Mouse (Mus musculus): ENCODE results near the gene Dnajc21. TPM values are rescaled to one million over a fixed set of nuclear protein-coding genes. Genes with fewer than 3 reads are reported as not detected.

Gene Dnajc21
- polyA plus RNA-seq, 1 experiment from 2014 or later = 9.9 TPM

GRCm38 (mm10) chr15:10447102-10447501 lies 23.2 kb downstream of the Dnajc21 start:
- Histone ChIP-seq H3K9ac (replicated peaks; ENCODE audit: low read depth, low read length) (no peak overlapping the region), H3K27me3 (replicated peaks; ENCODE audit: control insufficient read depth, insufficient read depth, low read length) (no peaks in the 10 kb centered on the region), H3K36me3 (ENCODE audit: control insufficient read depth, insufficient read depth) (peaks cover 10% of the 10 kb centered on the region), H3K27ac (ENCODE audit: low read length) (no peak overlapping the region), H3K4me3 (replicated peaks; ENCODE audit: low read length) (no peak overlapping the region), H3K4me1 (replicated peaks; ENCODE audit: control insufficient read depth, insufficient read depth, low read length) (no peaks in the 10 kb centered on the region), H3K4me2 (ENCODE audit: low read length) (no peak overlapping the region), H3K9me3 (ENCODE audit: control insufficient read depth, low read length) (no peaks in the 10 kb centered on the region)
- WGBS = 93% methylated on average over 3 of the region's 3 CpGs
- no peak for ATAC-seq

- 34% methylated on average over 1 of the region's 1 CpGs for WGBS
- H3K27me3 ChIP-seq (replicated peaks; ENCODE audit: control insufficient read depth, insufficient read depth, low read length) = no peaks in the 10 kb centered on the region
- H3K9ac ChIP-seq (replicated peaks; ENCODE audit: low read depth, low read length) = no peak overlapping the region
- H3K4me2 ChIP-seq (ENCODE audit: low read length) = no peak overlapping the region
- no peak overlapping the region for H3K27ac ChIP-seq (ENCODE audit: low read length)
- no peak for ATAC-seq
- H3K4me1 ChIP-seq (replicated peaks; ENCODE audit: control insufficient read depth, insufficient read depth, low read length) = no peaks in the 10 kb centered on the region
- no peaks in the 10 kb centered on the region for H3K9me3 ChIP-seq (ENCODE audit: control insufficient read depth, low read length)
- H3K4me3 ChIP-seq (replicated peaks; ENCODE audit: low read length) = no peak overlapping the region
- peaks cover 6% of the 10 kb centered on the region for H3K36me3 ChIP-seq (ENCODE audit: control insufficient read depth, insufficient read depth)
Observed at GRCm38 (mm10) chr15:10442275-10442674, 28.0 kb downstream of the Dnajc21 start.

- 91% methylated on average over 9 of the region's 9 CpGs for WGBS
- no peak overlapping the region for H3K4me2 ChIP-seq (ENCODE audit: low read length)
- H3K4me1 ChIP-seq (replicated peaks; ENCODE audit: control insufficient read depth, insufficient read depth, low read length) = no peaks in the 10 kb centered on the region
- H3K27me3 ChIP-seq (replicated peaks; ENCODE audit: control insufficient read depth, insufficient read depth, low read length) = no peaks in the 10 kb centered on the region
- H3K36me3 ChIP-seq (ENCODE audit: control insufficient read depth, insufficient read depth) = peaks cover 2% of the 10 kb centered on the region; the same call in 1 of the 2 replicates
- H3K27ac ChIP-seq (ENCODE audit: low read length) = no peak overlapping the region
- H3K9ac ChIP-seq (replicated peaks; ENCODE audit: low read depth, low read length) = no peak overlapping the region
- H3K4me3 ChIP-seq (replicated peaks; ENCODE audit: low read length) = no peak overlapping the region
- H3K9me3 ChIP-seq (ENCODE audit: control insufficient read depth, low read length) = no peaks in the 10 kb centered on the region
- ATAC-seq = no peak
Observed at GRCm38 (mm10) chr15:10441493-10441892, 28.8 kb downstream of the Dnajc21 start.

- no peaks in the 10 kb centered on the region; the same call in 1 of the 2 replicates for H3K9me3 ChIP-seq (ENCODE audit: control insufficient read depth, low read length)
- H3K27me3 ChIP-seq (replicated peaks; ENCODE audit: control insufficient read depth, insufficient read depth, low read length) = no peaks in the 10 kb centered on the region
- H3K27ac ChIP-seq (ENCODE audit: low read length) = no peak overlapping the region
- H3K36me3 ChIP-seq (ENCODE audit: control insufficient read depth, insufficient read depth) = 0 out of 2 replicates have a peak, but pooled peaks cover under 1% of the 10 kb centered on the region
- H3K4me2 ChIP-seq (ENCODE audit: low read length) = no peak overlapping the region
- ATAC-seq = no peak
- 76% methylated on average over 6 of the region's 6 CpGs for WGBS
- H3K9ac ChIP-seq (replicated peaks; ENCODE audit: low read depth, low read length) = no peak overlapping the region
- no peaks in the 10 kb centered on the region for H3K4me1 ChIP-seq (replicated peaks; ENCODE audit: control insufficient read depth, insufficient read depth, low read length)
- no peak overlapping the region for H3K4me3 ChIP-seq (replicated peaks; ENCODE audit: low read length)
Observed at GRCm38 (mm10) chr15:10439963-10440362, 30.4 kb downstream of the Dnajc21 start.

GRCm38 (mm10) chr15:10436893-10437292 lies 33.4 kb downstream of the Dnajc21 start:
- H3K9me3 ChIP-seq (ENCODE audit: control insufficient read depth, low read length) = no peaks in the 10 kb centered on the region; the same call in 1 of the 2 replicates
- H3K9ac ChIP-seq (replicated peaks; ENCODE audit: low read depth, low read length) = no peak overlapping the region
- no peaks in the 10 kb centered on the region for H3K36me3 ChIP-seq (ENCODE audit: control insufficient read depth, insufficient read depth)
- H3K27ac ChIP-seq (ENCODE audit: low read length) = no peak overlapping the region
- no peak overlapping the region for H3K4me2 ChIP-seq (ENCODE audit: low read length)
- no peak overlapping the region for H3K4me3 ChIP-seq (replicated peaks; ENCODE audit: low read length)
- ATAC-seq = no peak
- WGBS = 67% methylated on average over 1 of the region's 1 CpGs
- no peaks in the 10 kb centered on the region for H3K4me1 ChIP-seq (replicated peaks; ENCODE audit: control insufficient read depth, insufficient read depth, low read length)
- no peaks in the 10 kb centered on the region for H3K27me3 ChIP-seq (replicated peaks; ENCODE audit: control insufficient read depth, insufficient read depth, low read length)

- Histone ChIP-seq H3K4me2 (ENCODE audit: low read length) (no peak overlapping the region), H3K27me3 (replicated peaks; ENCODE audit: control insufficient read depth, insufficient read depth, low read length) (no peaks in the 10 kb centered on the region), H3K9me3 (ENCODE audit: control insufficient read depth, low read length) (no peaks in the 10 kb centered on the region), H3K9ac (replicated peaks; ENCODE audit: low read depth, low read length) (no peak overlapping the region), H3K36me3 (ENCODE audit: control insufficient read depth, insufficient read depth) (no peaks in the 10 kb centered on the region), H3K27ac (ENCODE audit: low read length) (no peak overlapping the region), H3K4me3 (replicated peaks; ENCODE audit: low read length) (no peak overlapping the region), H3K4me1 (replicated peaks; ENCODE audit: control insufficient read depth, insufficient read depth, low read length) (peaks cover 4% of the 10 kb centered on the region; the same call in 1 of the 2 replicates)
- WGBS = 94% methylated on average over 13 of the region's 13 CpGs
- no peak for ATAC-seq
Observed at GRCm38 (mm10) chr15:10426545-10427266, 43.6 kb downstream of the Dnajc21 start.

- Histone ChIP-seq H3K4me3 (replicated peaks; ENCODE audit: low read length) (no peak overlapping the region), H3K27ac (ENCODE audit: low read length) (no peak overlapping the region), H3K9me3 (ENCODE audit: control insufficient read depth, low read length) (no peaks in the 10 kb centered on the region), H3K4me2 (ENCODE audit: low read length) (no peak overlapping the region), H3K9ac (replicated peaks; ENCODE audit: low read depth, low read length) (no peak overlapping the region), H3K4me1 (replicated peaks; ENCODE audit: control insufficient read depth, insufficient read depth, low read length) (peaks cover 9% of the 10 kb centered on the region), H3K36me3 (ENCODE audit: control insufficient read depth, insufficient read depth) (no peaks in the 10 kb centered on the region), H3K27me3 (replicated peaks; ENCODE audit: control insufficient read depth, insufficient read depth, low read length) (no peaks in the 10 kb centered on the region)
- ATAC-seq = no peak
- WGBS = 96% methylated on average over 6 of the region's 6 CpGs
Observed at GRCm38 (mm10) chr15:10426124-10426523, 44.2 kb downstream of the Dnajc21 start.

- no peak overlapping the region for H3K27ac ChIP-seq (ENCODE audit: low read length)
- H3K4me1 ChIP-seq (replicated peaks; ENCODE audit: control insufficient read depth, insufficient read depth, low read length) = peaks cover 14% of the 10 kb centered on the region
- no peak overlapping the region for H3K9ac ChIP-seq (replicated peaks; ENCODE audit: low read depth, low read length)
- H3K4me2 ChIP-seq (ENCODE audit: low read length) = no peak overlapping the region
- H3K36me3 ChIP-seq (ENCODE audit: control insufficient read depth, insufficient read depth) = no peaks in the 10 kb centered on the region
- no peaks in the 10 kb centered on the region for H3K9me3 ChIP-seq (ENCODE audit: control insufficient read depth, low read length)
- H3K4me3 ChIP-seq (replicated peaks; ENCODE audit: low read length) = no peak overlapping the region
- 9% methylated on average over 1 of the region's 1 CpGs for WGBS
- peak; percentile 57 for ATAC-seq
- no peaks in the 10 kb centered on the region for H3K27me3 ChIP-seq (replicated peaks; ENCODE audit: control insufficient read depth, insufficient read depth, low read length)
Observed at GRCm38 (mm10) chr15:10421785-10422144, 48.6 kb downstream of the Dnajc21 start.

GRCm38 (mm10) chr15:10421138-10421784 lies 49.1 kb downstream of the Dnajc21 start:
- no peak overlapping the region for H3K4me3 ChIP-seq (replicated peaks; ENCODE audit: low read length)
- WGBS = 10% methylated on average over 7 of the region's 7 CpGs
- ATAC-seq = peak; percentile 88

More at GRCm38 (mm10) chr15:10421138-10421784, 49.1 kb downstream of the Dnajc21 start:
- no peaks in the 10 kb centered on the region for H3K36me3 ChIP-seq (ENCODE audit: control insufficient read depth, insufficient read depth)
- no peak overlapping the region for H3K27ac ChIP-seq (ENCODE audit: low read length)
- peaks cover 14% of the 10 kb centered on the region for H3K4me1 ChIP-seq (replicated peaks; ENCODE audit: control insufficient read depth, insufficient read depth, low read length)
- no peak overlapping the region for H3K9ac ChIP-seq (replicated peaks; ENCODE audit: low read depth, low read length)
- no peaks in the 10 kb centered on the region for H3K9me3 ChIP-seq (ENCODE audit: control insufficient read depth, low read length)
- H3K4me2 ChIP-seq (ENCODE audit: low read length) = no peak overlapping the region
- no peaks in the 10 kb centered on the region for H3K27me3 ChIP-seq (replicated peaks; ENCODE audit: control insufficient read depth, insufficient read depth, low read length)

Data from forebrain, embryonic 16.5 days (tissue).